Mouse (Mus musculus) G1E (cell line): ENCODE results near the gene Gm20532. TPM values are rescaled to one million over a fixed set of nuclear protein-coding genes. Genes with fewer than 3 reads are reported as not detected.

ENCODE experiments used
- ATAC-seq: 2 replicates; pipeline ENCODE4 v1.8.0; 2016; ENCODE audit warnings: mild to moderate bottlenecking; ENCODE audit not compliant: insufficient number of reproducible peaks, poor library complexity, low FRiP score, severe bottlenecking; ENCODE audit errors: extremely low read depth
- DNase-seq: peaks from one replicate; pipeline ENCODE4 v3.0.0; 2012; ENCODE audit warnings: low spot score
- H3K27me3 ChIP-seq: 2 replicates; pipeline ENCODE4 v1.6.1; 2012; ENCODE audit warnings: mild to moderate bottlenecking, low read length, inconsistent platforms; ENCODE audit not compliant: insufficient read depth
- H3K36me3 ChIP-seq: replicated peaks from 2 replicates; pipeline ENCODE3; 2012; ENCODE audit warnings: mild to moderate bottlenecking, inconsistent platforms
- H3K4me1 ChIP-seq: 2 replicates; pipeline ENCODE4 v1.6.1; 2012; ENCODE audit warnings: low read depth, low read length, inconsistent platforms, mixed read lengths; ENCODE audit not compliant: insufficient read depth
- H3K4me3 ChIP-seq: 2 replicates; pipeline ENCODE4 v1.5.1; 2012; ENCODE audit warnings: low read depth, mild to moderate bottlenecking, inconsistent platforms, low read length, moderate library complexity, mixed read lengths
- H3K9me3 ChIP-seq: replicated peaks from 2 replicates; pipeline ENCODE4 v1.6.1; 2012; ENCODE audit warnings: inconsistent platforms
- CTCF ChIP-seq: IDR thresholded peaks from 2 replicates; pipeline ENCODE4 v1.5.1; 2012; ENCODE audit warnings: low read depth, low read length, inconsistent platforms, mixed read lengths
- GATA1 ChIP-seq: IDR thresholded peaks from 2 replicates; pipeline ENCODE4 v1.6.1; 2012; ENCODE audit warnings: borderline replicate concordance, low read length, inconsistent platforms, mixed read lengths
- GATA2 ChIP-seq: IDR thresholded peaks from 2 replicates; pipeline ENCODE4 v1.6.1; 2012; ENCODE audit warnings: low read depth, low read length, inconsistent platforms, borderline replicate concordance
- POLR2AphosphoS5 ChIP-seq: IDR thresholded peaks from 2 replicates; pipeline ENCODE4 v1.6.1; 2012; ENCODE audit warnings: low read depth, low read length, inconsistent platforms; ENCODE audit not compliant: insufficient replicate concordance
- TAL1 ChIP-seq: conservative IDR thresholded peaks from 2 replicates; pipeline ENCODE4 v1.6.1; 2012; ENCODE audit warnings: low read depth, low read length, inconsistent platforms, mixed read lengths
- polyA plus RNA-seq: library from polyadenylated mRNA; stranded (reverse); fragments of >175 nt; gene quantifications from 2 replicates; pipeline ENCODE4 v1.2.3, GENCODE M21; 2012
- total RNA-seq, 2 experiments: library from RNA; stranded (forward) in 1 of 2; stranded (reverse) in 1 of 2; fragments of 200-1000 nt in 1 of 2; fragments of >200 nt in 1 of 2; fragmentation: Nextera tagmentation in 1 of 2; gene quantifications; 2 replicates each; pipeline ENCODE4 v1.2.3; 2014 to 2017

The Gm20532 gene
- total and polyA plus RNA-seq, 3 experiments, result not detected

- H3K27me3 ChIP-seq, result peaks cover 34% of the 10 kb centered on the region
- TF ChIP-seq CTCF (no peak), GATA1 (no peak), TAL1 (no peak), GATA2 (no peak), POLR2AphosphoS5 (no peak; the same call in 1 of the 2 replicates)
- H3K4me3 ChIP-seq, result no peak overlapping the region
- DNase-seq (no peak), ATAC-seq (no peak)
- H3K9me3 ChIP-seq, result no peaks in the 10 kb centered on the region
- H3K4me1 ChIP-seq, result peaks cover 4% of the 10 kb centered on the region; the same call in 1 of the 2 replicates
- peaks cover 55% of the 10 kb centered on the region for H3K36me3 ChIP-seq
Measured at GRCm38 (mm10) chr2:26595725-26596435, 9.4 kb downstream of the Gm20532 start.

- Histone ChIP-seq H3K4me1 (peaks cover 2% of the 10 kb centered on the region; the same call in 1 of the 2 replicates), H3K9me3 (no peaks in the 10 kb centered on the region), H3K36me3 (peaks cover 45% of the 10 kb centered on the region), H3K27me3 (peaks cover 35% of the 10 kb centered on the region), H3K4me3 (no peak overlapping the region)
- DNase-seq, result no peak
- ATAC-seq, result no peak
- TF ChIP-seq GATA1, result no peak
- TF ChIP-seq POLR2AphosphoS5, result 0 out of 2 replicates have a peak, but pooled peaks have one; percentile 26
- TF ChIP-seq CTCF, result no peak
- TF ChIP-seq TAL1, result no peak
- TF ChIP-seq GATA2, result no peak
Measured at GRCm38 (mm10) chr2:26596898-26597297, 10.5 kb downstream of the Gm20532 start.

- H3K36me3 ChIP-seq, result peaks cover 36% of the 10 kb centered on the region
- no peak for TF ChIP-seq TAL1
- no peak for TF ChIP-seq CTCF
- no peak for TF ChIP-seq POLR2AphosphoS5
- no peak for TF ChIP-seq GATA1
- TF ChIP-seq GATA2, result no peak
- H3K4me1 ChIP-seq, result peaks cover 2% of the 10 kb centered on the region; the same call in 1 of the 2 replicates
- peaks cover 40% of the 10 kb centered on the region for H3K27me3 ChIP-seq
- DNase-seq (no peak), ATAC-seq (no peak)
- no peak overlapping the region for H3K4me3 ChIP-seq
- H3K9me3 ChIP-seq, result no peaks in the 10 kb centered on the region
Measured at GRCm38 (mm10) chr2:26597810-26598209, 11.4 kb downstream of the Gm20532 start.

GRCm38 (mm10) chr2:26598462-26598861 is 12.0 kb downstream of the Gm20532 start:
- Histone ChIP-seq H3K4me1 (peaks cover 4% of the 10 kb centered on the region), H3K36me3 (peaks cover 29% of the 10 kb centered on the region), H3K9me3 (no peaks in the 10 kb centered on the region), H3K4me3 (no peak overlapping the region), H3K27me3 (peaks cover 47% of the 10 kb centered on the region)
- no peak for TF ChIP-seq GATA2
- ATAC-seq, result no peak
- DNase-seq, result no peak

GRCm38 (mm10) chr2:26599965-26600364 is 13.5 kb downstream of the Gm20532 start:
- TF ChIP-seq GATA1 (no peak), CTCF (no peak)
- ATAC-seq (no peak), DNase-seq (no peak)
- H3K4me1 ChIP-seq, result peaks cover 14% of the 10 kb centered on the region
- peaks cover 61% of the 10 kb centered on the region for H3K27me3 ChIP-seq
- H3K9me3 ChIP-seq, result no peaks in the 10 kb centered on the region
- H3K4me3 ChIP-seq, result no peak overlapping the region
- peaks cover 17% of the 10 kb centered on the region for H3K36me3 ChIP-seq

GRCm38 (mm10) chr2:26600664-26601063 is 14.2 kb downstream of the Gm20532 start:
- Histone ChIP-seq H3K27me3 (peaks cover 62% of the 10 kb centered on the region), H3K4me3 (no peak overlapping the region), H3K36me3 (peaks cover 10% of the 10 kb centered on the region), H3K9me3 (no peaks in the 10 kb centered on the region), H3K4me1 (peaks cover 14% of the 10 kb centered on the region)
- no peak for TF ChIP-seq POLR2AphosphoS5
- TF ChIP-seq CTCF, result no peak
- no peak for TF ChIP-seq GATA1
- TF ChIP-seq GATA2, result no peak
- TF ChIP-seq TAL1, result no peak
- DNase-seq (no peak), ATAC-seq (no peak)

- TF ChIP-seq TAL1 (no peak), GATA2 (no peak)
- H3K36me3 ChIP-seq, result peaks cover 5% of the 10 kb centered on the region
- no peak for DNase-seq
- H3K4me3 ChIP-seq, result no peak overlapping the region
- peaks cover 65% of the 10 kb centered on the region for H3K27me3 ChIP-seq
- no peak for ATAC-seq
- H3K4me1 ChIP-seq, result peaks cover 14% of the 10 kb centered on the region
- no peaks in the 10 kb centered on the region for H3K9me3 ChIP-seq
Measured at GRCm38 (mm10) chr2:26601595-26601994, 15.2 kb downstream of the Gm20532 start.
